Mouse (Mus musculus) small intestine, adult 2 months (tissue): ENCODE measurements at regions not wholly inside any gene's neighbourhood (a gene's known extent, or its start where the extent isn't known, plus 50 kb on each side); places are given as distances from the start of the nearest gene placed in this dataset.
A peak's percentile ranks its signal among the peaks of the same experiment; 100 is the strongest.

ENCODE experiments used
- H3K27ac ChIP-seq: fragments of 200-500 bp; 2 replicates; pipeline ENCODE4 v1.5.1; 2012; ENCODE audit warnings: low read depth, low read length, control low read depth, inconsistent platforms; ENCODE audit not compliant: insufficient read depth
- H3K27me3 ChIP-seq: fragments of 200-500 bp; 2 replicates; pipeline ENCODE4 v1.6.1; 2012; ENCODE audit warnings: mild to moderate bottlenecking, moderate library complexity, low read length, inconsistent platforms; ENCODE audit not compliant: control insufficient read depth, insufficient read depth
- H3K36me3 ChIP-seq: fragments of 200-500 bp; 2 replicates; pipeline ENCODE4 v1.6.1; 2012; ENCODE audit warnings: mild to moderate bottlenecking, low read length, control low read depth, inconsistent platforms; ENCODE audit not compliant: control insufficient read depth, insufficient read depth
- H3K4me1 ChIP-seq: fragments of 200-500 bp; 2 replicates; pipeline ENCODE4 v1.6.1; 2012; ENCODE audit warnings: low read length, inconsistent platforms, mixed read lengths; ENCODE audit not compliant: control insufficient read depth, insufficient read depth, insufficient read length
- H3K4me3 ChIP-seq: fragments of 200-500 bp; 2 replicates; pipeline ENCODE4 v1.5.1; 2012; ENCODE audit warnings: low read depth, mild to moderate bottlenecking, control low read depth, inconsistent platforms, low read length, moderate library complexity
- CTCF ChIP-seq: fragments of 200-500 bp; IDR thresholded peaks from 2 replicates; pipeline ENCODE4 v1.5.1; 2012; ENCODE audit warnings: low read depth, mild to moderate bottlenecking, control low read depth, inconsistent platforms, low read length, moderate library complexity, mixed read lengths; ENCODE audit not compliant: insufficient replicate concordance, insufficient read length; ENCODE audit errors: extremely low read depth
- POLR2A ChIP-seq: fragments of 200-500 bp; IDR thresholded peaks from 2 replicates; pipeline ENCODE4 v1.6.1; 2012; ENCODE audit warnings: low read depth, mild to moderate bottlenecking, control low read depth, inconsistent platforms, low read length, moderate library complexity
- WGBS: fragments of 180-500 bp; shearing (Covaris S2); methylation state at CpG from one replicate; pipeline ENCODE4 v1.1.7; 2018; 5-methylcytosine and 5-hydroxymethylcytosine counted together

GRCm38 (mm10) chr16:21321188-21322070 lies 101.5 kb upstream of the Vps8 start:
- Histone ChIP-seq H3K4me3 (no peak overlapping the region), H3K27ac (no peak overlapping the region), H3K4me1 (no peaks in the 10 kb centered on the region), H3K36me3 (no peaks in the 10 kb centered on the region), H3K27me3 (no peaks in the 10 kb centered on the region)
- TF ChIP-seq CTCF (no peak), POLR2A (no peak)
- WGBS = 74% methylated on average over 18 of the region's 18 CpGs

GRCm38 (mm10) chr16:21322437-21322836 lies 100.5 kb upstream of the Vps8 start:
- TF ChIP-seq CTCF = no peak
- TF ChIP-seq POLR2A = no peak
- WGBS = 23% methylated on average over 10 of the region's 10 CpGs
- H3K36me3 ChIP-seq = no peaks in the 10 kb centered on the region
- peak overlapping the region; percentile 29; the same call in 1 of the 2 replicates for H3K4me3 ChIP-seq
- no peak overlapping the region; the same call in 1 of the 2 replicates for H3K27ac ChIP-seq
- H3K4me1 ChIP-seq = no peaks in the 10 kb centered on the region
- H3K27me3 ChIP-seq = no peaks in the 10 kb centered on the region

GRCm38 (mm10) chr16:21323446-21324034 lies 99.4 kb upstream of the Vps8 start:
- WGBS = 84% methylated on average over 3 of the region's 3 CpGs

GRCm38 (mm10) chr16:21327969-21328368 lies 94.9 kb upstream of the Vps8 start:
- Histone ChIP-seq H3K4me1 (peaks cover 4% of the 10 kb centered on the region), H3K4me3 (no peak overlapping the region), H3K27me3 (no peaks in the 10 kb centered on the region), H3K36me3 (0 out of 2 replicates have a peak, but pooled peaks cover 2% of the 10 kb centered on the region), H3K27ac (no peak overlapping the region)
- WGBS = 84% methylated on average over 4 of the region's 4 CpGs
- TF ChIP-seq POLR2A = no peak
- TF ChIP-seq CTCF = no peak

More at GRCm38 (mm10) chr16:21323446-21324034, 99.4 kb upstream of the Vps8 start:
- Histone ChIP-seq H3K27ac (no peak overlapping the region), H3K27me3 (no peaks in the 10 kb centered on the region), H3K36me3 (no peaks in the 10 kb centered on the region), H3K4me3 (no peak overlapping the region), H3K4me1 (no peaks in the 10 kb centered on the region)
- no peak for TF ChIP-seq CTCF

- H3K36me3 ChIP-seq = 0 out of 2 replicates have a peak, but pooled peaks cover 2% of the 10 kb centered on the region
- 59% methylated on average over 6 of the region's 6 CpGs for WGBS
- TF ChIP-seq CTCF = no peak
- no peak for TF ChIP-seq POLR2A
Measured at GRCm38 (mm10) chr16:21329199-21329598, 93.7 kb upstream of the Vps8 start.

GRCm38 (mm10) chr16:21331229-21331628 lies 91.7 kb upstream of the Vps8 start:
- Histone ChIP-seq H3K36me3 (0 out of 2 replicates have a peak, but pooled peaks cover 2% of the 10 kb centered on the region), H3K27me3 (no peaks in the 10 kb centered on the region), H3K4me1 (peaks cover 6% of the 10 kb centered on the region), H3K4me3 (no peak overlapping the region), H3K27ac (no peak overlapping the region)
- no peak for TF ChIP-seq POLR2A
- TF ChIP-seq CTCF = no peak
- 75% methylated on average over 5 of the region's 5 CpGs for WGBS

More at GRCm38 (mm10) chr16:21329199-21329598, 93.7 kb upstream of the Vps8 start:
- H3K27me3 ChIP-seq = no peaks in the 10 kb centered on the region
- peaks cover 6% of the 10 kb centered on the region for H3K4me1 ChIP-seq
- no peak overlapping the region for H3K27ac ChIP-seq
- no peak overlapping the region for H3K4me3 ChIP-seq

- no peak overlapping the region for H3K27ac ChIP-seq
- peak overlapping the region; percentile 90 for H3K4me3 ChIP-seq
- H3K4me1 ChIP-seq = peaks cover 6% of the 10 kb centered on the region
- WGBS = 18% methylated on average over 7 of the region's 7 CpGs
- TF ChIP-seq CTCF (no peak), POLR2A (no peak)
- no peaks in the 10 kb centered on the region for H3K27me3 ChIP-seq
- 0 out of 2 replicates have a peak, but pooled peaks cover 2% of the 10 kb centered on the region for H3K36me3 ChIP-seq
Measured at GRCm38 (mm10) chr16:21332411-21332810, 90.5 kb upstream of the Vps8 start.
